Mouse (Mus musculus): ENCODE data around the gene Wfdc2.

- no peak for TF ChIP-seq POLR2A (IDR thresholded peaks at IDR 0.05; ENCODE audit: insufficient read length, low read depth)
- TF ChIP-seq E2F4 (IDR thresholded peaks at IDR 0.05; ENCODE audit: insufficient read depth), result no peak
- no peak for TF ChIP-seq MYOG (IDR thresholded peaks at IDR 0.05; ENCODE audit: control insufficient read depth in 1 of 3, insufficient read depth in 1 of 3, insufficient read length in 2 of 3, low read depth in 2 of 3)
- no peak for TF ChIP-seq USF1 (IDR thresholded peaks at IDR 0.05; ENCODE audit: low read depth)
- no peak for TF ChIP-seq POLR2AphosphoS2 (IDR thresholded peaks at IDR 0.05; ENCODE audit: insufficient read length, low read depth)
- TF ChIP-seq REST (IDR thresholded peaks at IDR 0.05; ENCODE audit: insufficient read depth, insufficient read length), result no peak
These were observed 21.4 kb upstream of the Wfdc2 start for GRCm38 (mm10) chr2:164540652-164541427.

Data from myocyte (in vitro differentiated cells).